Mouse (Mus musculus) left cerebral cortex, postnatal 10 days (tissue): ENCODE measurements at regions not wholly inside any gene's neighbourhood (a gene's known extent, or its start where the extent isn't known, plus 50 kb on each side); places are given as distances from the start of the nearest gene placed in this dataset.

Experiments used
- DNase-seq, 2 experiments: peaks; one replicate each; pipeline ENCODE4 v3.0.0; 2021 to 2022; ENCODE audit warnings: low spot score in 2 of 2, mixed read lengths in 1 of 2; ENCODE audit errors: extremely low spot score in 1 of 2
- intact Hi-C: fragments of 180-260 bp; cut with DNase I; formaldehyde crosslinking; loops from one replicate; pipeline ENCODE4 v1.15.1; 2025

- intact Hi-C loops: no loop called here
- DNase-seq: no peak
Observed at GRCm38 (mm10) chr13:37497986-37498385, 153.0 kb downstream of the Ly86 start.

DNA sequence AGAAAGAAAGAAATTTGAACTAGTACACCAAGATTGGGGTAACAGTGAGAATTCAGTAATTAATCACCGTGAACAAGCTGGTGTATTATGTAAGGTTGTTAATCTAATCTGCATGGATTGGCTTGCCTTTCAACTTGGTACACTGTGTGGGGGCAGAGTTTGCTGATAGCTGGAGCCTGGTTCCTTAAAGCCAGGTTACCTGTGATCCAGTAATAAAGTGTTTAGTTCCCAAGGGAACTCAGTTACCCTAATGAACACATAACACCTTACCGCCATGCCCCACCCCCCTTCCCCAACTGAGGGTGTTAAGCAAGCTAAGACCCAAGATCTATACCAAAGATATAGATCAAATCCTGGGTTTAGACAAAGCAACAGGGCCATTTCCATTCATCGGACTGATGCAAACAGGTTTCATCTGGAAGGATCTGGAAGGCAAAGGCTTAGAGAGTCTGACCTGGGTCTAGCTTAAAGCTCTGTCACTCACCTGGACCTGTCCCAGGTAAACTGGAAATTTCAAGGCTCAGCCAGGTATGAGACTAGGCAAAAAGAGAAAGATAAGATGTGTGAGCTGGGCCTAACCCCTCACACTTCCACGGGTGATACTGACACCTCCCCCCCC is 155.8 kb downstream of the Ly86 start:
- intact Hi-C loops: no loop called here
- no peak for DNase-seq

DNA sequence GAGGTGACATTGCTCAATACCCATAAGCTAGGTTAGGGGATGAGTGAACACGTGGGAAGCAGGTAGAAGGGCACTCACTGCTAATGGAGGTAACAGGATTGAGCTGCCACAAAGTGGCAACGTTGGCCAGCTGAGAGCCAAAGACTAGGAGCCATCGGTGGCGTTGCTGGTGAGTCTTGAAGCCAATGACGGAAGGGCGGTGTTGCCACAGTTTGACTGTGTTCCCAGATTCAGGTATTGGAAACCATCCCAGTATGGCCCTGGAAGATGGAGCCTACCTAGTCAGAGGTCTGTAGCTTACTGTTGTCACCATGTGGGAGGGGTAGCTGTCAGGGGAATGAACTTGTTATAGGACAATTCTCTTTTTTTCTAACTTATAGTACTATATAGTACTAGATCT is 158.4 kb downstream of the Ly86 start:
- DNase-seq: no peak
- intact Hi-C loops: no loop called here

DNA sequence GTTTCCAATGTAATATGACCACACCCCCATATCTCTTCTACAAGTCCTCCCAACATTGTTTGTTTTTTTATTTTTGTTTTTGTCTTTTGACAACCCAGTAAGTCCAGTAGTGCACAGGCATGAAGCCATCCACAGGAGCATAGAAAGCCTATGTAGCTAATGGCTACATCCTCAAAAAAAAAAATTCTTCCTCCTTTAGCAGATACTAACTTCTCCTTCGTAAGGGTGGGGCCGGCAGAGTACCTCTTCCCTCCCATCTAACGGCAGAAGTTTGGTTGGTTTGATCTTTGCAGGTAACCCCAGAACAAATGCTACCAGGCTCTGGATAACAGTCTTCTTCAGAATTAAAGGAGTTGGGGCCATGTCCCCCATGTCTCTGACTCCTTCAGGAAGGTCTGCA is 158.9 kb downstream of the Ly86 start:
- intact Hi-C loops: no loop called here

DNA sequence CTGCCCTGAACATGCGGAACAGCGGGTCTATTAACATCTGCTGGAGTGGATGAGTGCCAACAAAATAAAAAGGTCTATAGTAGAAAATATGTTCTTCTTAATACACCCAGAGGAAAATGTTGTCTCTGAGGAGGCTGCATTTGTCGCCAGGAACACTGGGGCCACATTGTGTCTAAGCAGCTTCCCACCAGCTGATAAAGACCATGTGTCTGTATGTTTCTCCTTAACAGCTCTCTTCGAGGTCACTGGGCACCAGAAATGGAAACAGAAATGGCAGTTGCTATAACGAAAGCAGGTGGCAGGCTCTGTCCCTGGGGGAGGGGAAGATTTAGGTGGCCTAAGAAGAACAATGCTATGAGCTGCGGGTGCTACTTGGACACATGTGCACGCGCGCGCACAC is 159.4 kb downstream of the Ly86 start:
- no peak for DNase-seq
- intact Hi-C loops: no loop called here

More for the DNA sequence above, 158.9 kb downstream of the Ly86 start:
- no peak for DNase-seq

DNA sequence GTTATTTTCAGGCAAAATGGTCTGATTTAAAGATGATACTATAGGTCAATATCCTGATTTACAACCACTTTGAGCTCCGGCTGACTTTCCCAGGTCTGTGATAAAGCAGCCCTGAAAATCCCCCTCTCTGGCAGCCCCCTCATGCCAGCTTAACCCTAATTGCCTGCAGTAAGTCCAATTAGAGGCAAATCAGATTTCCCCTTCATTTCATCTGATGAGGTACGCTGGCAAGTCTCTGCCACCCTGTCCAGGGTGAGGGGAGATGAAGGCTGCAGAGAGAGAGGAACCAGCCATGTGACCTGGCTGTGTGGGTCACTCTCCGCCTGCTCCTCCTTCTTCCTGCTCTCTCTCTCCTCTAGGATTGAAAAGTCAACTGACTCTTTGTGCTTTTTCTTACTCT is 160.6 kb downstream of the Ly86 start:
- intact Hi-C loops: no loop called here
- DNase-seq: no peak

- intact Hi-C loops: no loop called here
- DNase-seq: no peak
Observed at GRCm38 (mm10) chr13:37506046-37506445, 161.0 kb downstream of the Ly86 start.

DNA sequence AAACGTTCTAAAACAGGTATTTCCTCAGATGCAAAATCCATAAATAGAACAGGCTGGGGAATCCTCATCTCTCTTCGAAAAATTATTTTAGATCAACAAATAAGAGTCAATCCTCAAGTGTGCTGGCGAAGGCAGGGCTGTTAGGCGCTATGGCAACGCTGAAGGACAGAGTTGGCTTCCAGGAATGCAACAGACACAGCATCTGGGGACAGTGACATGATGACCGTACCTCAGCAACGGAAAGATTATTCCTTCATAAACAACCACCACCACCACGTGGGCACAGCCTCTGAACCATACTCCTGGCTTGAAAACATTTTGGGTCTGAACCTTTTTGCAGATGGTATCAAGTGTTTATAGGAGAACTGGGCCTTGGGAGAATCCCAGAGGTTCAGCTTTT is 161.7 kb downstream of the Ly86 start:
- intact Hi-C loops: no loop called here
- no peak for DNase-seq

DNA sequence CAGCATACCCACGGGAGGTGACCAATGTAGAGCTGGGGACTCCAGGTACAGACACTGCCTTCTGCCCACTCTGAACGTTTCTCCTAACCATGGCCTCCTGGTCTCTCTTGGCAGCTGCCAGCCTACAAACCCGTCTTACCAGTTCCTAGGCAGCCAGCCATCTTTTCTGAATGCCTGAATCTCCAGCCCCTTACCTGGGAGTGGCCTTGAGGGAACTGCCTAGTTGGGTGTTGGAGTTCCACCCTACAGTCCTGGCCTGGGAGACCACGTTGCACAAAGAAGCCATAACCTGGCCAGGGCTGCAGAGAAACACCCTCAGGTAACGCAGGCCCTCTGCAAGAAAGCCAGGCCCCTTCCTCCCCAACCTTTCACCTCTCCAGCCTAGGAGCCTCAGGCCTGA is 162.1 kb downstream of the Ly86 start:
- intact Hi-C loops: no loop called here
- no peak for DNase-seq

DNA sequence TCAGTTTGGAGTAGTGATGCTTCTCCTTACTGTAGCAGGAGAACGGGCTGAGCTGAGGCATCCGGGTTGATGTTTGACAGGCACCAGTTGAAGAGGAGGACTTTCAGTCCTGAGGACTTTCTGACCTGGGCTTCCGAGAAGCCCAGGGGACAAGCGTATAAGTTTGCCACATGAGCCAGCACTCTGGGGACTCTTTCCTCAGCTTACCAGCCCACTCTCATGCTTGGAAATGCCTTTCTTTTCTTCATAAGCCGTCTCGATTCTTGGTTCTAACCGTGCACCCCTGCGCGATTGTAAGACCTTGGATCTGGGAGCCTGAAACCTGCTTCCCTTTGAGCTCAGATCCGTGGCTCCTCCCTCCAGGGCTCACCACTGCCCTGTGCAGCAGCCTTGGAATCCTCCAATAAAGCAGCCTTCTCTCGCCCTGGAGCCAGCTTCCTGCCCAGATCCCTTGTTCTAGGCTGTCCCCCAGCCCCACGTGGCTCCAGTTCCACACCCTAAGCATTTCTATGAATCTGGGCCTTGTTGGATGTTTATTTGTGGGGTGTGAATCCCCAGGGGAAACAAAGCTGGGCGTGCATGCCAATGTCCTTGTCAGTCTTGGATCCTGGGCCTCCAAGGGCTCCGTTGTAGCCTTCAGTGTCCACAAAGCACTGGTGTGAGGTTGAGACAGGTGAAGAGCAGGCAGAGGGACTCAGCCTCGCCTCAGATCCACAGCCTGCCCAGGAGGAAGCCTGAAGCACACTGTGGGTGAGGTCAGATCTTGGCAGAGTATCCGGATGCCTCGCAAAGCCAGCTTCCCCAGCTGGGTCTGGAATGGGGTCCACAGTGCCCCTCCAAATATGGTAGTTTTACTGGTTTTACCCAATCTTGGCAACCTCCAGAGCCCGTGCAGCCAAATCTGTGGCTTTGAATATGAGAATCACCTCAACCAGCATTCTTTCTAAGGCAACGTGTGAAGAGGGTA is 163.7 kb downstream of the Ly86 start:
- peak in 1 of 2 experiments; percentile 33 for DNase-seq
- intact Hi-C loops: no loop called here

DNA sequence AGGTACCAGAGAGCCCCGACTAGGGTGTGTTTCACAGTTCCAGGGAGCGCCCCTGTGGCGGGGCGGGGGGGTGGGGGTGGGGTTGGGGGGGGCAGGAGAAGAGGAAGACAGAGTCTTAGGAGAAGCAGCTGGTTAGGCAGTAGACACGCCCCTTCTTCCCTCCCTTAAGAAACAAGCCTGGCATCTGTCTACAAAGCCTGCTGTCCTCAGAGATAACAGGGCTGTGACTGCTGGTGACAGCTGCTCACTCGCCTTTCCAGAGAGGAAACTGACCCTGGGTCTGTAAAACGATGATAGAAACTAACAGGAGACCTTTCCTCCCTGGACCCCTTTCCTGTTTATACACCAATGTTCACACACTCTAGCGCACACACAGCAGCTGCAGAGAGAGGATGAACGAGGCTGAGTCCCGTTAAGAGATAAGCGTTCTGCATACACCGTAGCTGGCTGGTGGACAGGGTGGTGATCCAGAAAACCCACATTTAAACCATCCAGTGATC is 164.4 kb downstream of the Ly86 start:
- DNase-seq: no peak
- intact Hi-C loops: no loop called here

GRCm38 (mm10) chr13:37510511-37510910 is 165.5 kb downstream of the Ly86 start:
- no peak for DNase-seq
- intact Hi-C loops: no loop called here

- no peak for DNase-seq
- intact Hi-C loops: no loop called here
Observed at GRCm38 (mm10) chr13:37511006-37511405, 166.0 kb downstream of the Ly86 start.

GRCm38 (mm10) chr13:37511406-37511805 is 166.4 kb downstream of the Ly86 start:
- no peak for DNase-seq
- intact Hi-C loops: no loop called here

DNA sequence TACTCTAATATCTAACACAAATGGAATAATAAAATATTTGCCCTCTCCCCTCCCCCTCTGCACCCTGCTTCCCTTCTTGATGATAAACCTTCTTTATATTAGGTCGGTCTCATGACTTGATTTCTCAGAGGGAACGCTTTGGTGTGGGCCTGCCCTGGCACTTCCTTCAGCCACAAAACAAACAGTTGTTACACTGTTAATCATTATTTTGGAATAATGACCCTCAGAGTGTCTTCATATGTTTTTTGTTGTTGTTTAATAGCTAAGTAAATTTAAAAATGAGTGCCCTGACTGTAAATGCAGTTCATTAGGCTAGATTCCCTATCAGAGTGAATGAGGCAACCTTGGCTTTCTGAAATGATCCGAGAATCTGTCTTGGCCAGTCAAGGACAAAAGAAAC is 167.8 kb downstream of the Ly86 start:
- DNase-seq: no peak
- intact Hi-C loops: no loop called here

DNA sequence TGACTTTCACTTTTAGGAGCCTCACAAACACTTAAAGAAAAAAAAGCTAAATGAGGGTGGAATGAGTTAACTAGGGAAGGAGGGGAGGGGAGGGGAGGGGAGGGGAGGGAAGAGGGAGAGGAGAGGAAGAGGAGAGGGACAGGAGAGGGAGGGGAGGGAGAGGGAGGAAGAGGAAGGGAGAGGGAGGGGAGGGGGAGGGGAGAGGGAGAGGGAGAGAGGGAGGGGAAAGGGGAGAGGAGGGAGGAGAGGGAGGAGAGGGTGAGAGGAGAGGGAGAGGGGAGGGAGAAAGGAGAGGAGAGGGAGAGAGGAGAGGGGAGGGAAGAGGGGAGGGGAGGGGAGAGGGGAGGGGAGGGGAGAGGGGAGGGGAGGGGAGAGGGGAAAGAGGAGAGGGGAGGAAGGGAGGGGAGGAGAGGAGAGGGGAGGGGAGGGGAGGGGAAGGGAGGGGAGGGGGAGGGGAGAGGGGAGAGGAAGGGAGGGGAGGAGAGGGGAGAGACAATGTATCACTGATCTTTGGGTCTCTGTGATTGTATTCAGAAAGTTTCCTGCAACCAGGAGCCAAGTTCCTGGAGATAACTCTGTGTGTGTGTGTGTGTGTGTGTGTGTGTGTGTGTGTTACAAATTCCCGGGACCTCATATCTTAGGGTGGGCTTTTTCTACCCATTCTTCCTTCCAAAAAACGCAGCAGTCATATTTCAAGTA is 168.3 kb downstream of the Ly86 start:
- intact Hi-C loops: no loop called here
- DNase-seq: no peak

DNA sequence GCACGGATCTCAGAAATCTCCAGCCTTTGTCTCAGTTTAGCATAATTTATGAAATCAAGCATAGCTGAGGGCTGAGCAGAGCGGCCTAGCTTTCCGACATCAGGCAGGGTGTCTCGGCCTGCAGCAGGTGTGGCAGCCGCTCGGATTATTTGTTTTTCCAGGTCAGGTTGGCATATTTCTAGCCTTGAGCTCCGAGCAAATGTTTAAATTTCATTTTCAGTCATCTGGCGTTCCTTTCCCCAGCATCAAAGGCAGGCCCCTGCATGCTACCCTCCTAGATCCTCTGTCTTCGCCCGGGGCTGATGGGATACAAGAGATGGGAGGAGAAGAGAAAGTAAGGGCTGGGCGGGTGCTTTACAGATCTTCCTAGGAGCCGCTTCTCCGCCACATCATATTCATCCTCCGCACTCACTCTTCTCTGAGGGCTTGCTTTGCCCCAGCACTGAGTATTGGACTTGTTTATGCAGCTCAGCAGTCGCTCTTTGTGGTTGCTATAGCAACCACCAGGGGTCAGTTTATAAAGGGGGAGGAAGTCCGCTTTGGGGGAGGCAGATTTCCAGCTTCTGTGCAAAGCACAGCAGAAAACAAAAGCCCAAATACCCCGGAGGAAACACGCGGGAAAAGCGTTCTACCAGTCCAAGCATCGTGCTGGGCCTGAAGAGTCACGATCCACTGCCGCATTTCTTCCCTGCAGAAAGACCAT is 169.0 kb downstream of the Ly86 start:
- DNase-seq: peak; percentile 43 to 79
- intact Hi-C loops: no loop called here

DNA sequence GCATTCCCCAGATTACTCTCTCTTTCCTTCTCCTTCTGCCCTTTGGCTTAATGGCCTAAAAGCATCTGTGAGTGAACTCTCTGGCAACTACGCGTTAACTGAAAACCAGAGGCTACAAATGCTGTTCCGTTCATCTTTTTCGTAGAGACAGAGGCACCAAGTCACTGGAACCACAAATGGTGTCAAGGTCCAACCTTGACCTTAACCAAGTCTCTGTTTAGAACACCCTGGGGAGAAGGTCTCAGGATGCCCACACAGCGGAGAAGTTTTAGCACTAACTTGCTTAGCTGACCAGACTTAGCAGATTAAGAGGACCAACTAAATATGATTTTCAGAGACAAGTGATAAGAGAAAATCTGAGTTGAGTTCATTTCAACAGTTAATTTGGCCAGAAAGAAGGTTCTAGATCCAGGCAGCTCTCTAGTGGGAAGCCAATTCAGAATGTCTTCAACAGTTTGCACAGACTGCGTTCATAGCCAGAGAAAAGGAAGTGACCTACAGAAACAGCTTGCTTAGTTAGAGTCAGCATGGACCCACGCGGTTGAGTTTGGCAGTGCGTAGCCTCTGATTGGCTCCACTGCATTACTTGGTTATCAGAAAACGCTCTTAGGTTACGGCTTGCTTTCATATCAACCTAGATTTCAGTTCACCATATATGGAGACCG is 169.8 kb downstream of the Ly86 start:
- intact Hi-C loops: no loop called here
- DNase-seq: no peak
